Mouse (Mus musculus): ENCODE data around the gene Vax2. TPM values are rescaled to one million over a fixed set of nuclear protein-coding genes. Genes with fewer than 3 reads are reported as not detected.

Vax2 gene
- polyA plus RNA-seq, 1 experiment from 2014 or later, result not detected

- WGBS, result 61% methylated on average over 8 of the region's 9 CpGs
- no peak for ATAC-seq (ENCODE audit: insufficient read depth, low FRiP score, low read depth)
Measured at GRCm38 (mm10) chr6:83774126-83774525, 63.1 kb downstream of the Vax2 start.

DNA sequence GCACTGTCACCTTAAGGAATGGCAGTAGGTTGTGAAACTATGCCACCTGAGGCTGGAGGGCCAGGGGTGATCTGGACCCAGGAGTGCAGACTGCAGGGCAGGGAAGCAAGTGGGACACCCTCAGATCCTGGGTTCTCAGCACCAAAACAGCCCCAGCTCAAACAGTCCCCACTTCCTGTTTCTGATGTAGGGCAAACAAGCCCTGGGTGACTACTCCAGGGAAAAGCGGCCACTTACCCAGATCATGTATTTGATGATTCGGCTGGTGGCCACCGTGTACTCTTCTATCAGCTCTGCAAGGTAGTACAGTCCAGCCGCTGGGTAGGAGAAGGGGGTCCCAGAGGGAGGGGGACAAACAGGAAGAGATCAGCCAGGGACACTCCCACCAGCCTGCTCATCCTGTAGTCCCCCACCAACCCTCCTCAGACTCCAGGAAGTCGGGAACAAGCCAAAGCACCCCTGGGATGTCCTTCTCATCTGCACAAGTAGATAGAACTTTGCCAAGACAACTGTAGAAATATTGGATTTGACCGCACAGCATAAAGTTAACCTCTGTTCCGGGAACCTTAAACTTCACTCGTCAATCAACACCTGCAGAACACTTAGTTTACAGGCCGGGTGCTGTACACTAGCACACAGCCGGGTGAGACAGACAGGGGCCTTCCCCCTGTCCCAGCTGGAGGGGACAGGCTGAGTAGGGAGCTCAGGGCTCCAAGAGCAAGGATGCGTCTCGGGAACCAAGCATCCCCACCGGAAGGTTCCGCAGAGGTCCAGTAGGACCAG lies 63.9 kb downstream of the Vax2 start:
- peaks cover 17% of the 10 kb centered on the region for H3K4me1 ChIP-seq
- H3K27me3 ChIP-seq (replicated peaks), result no peaks in the 10 kb centered on the region
- H3K36me3 ChIP-seq, result peaks cover 19% of the 10 kb centered on the region
- H3K27ac ChIP-seq, result peak overlapping the region; percentile 93
- ATAC-seq (ENCODE audit: insufficient read depth, low FRiP score, low read depth), result peak; percentile 16; the same call in 1 of the 2 replicates
- H3K4me2 ChIP-seq, result peak overlapping the region; percentile 84
- H3K4me3 ChIP-seq (replicated peaks), result peak overlapping the region; percentile 93
- peak overlapping the region; percentile 83 for H3K9ac ChIP-seq
- WGBS, result 1% methylated on average over 14 of the region's 14 CpGs
- H3K9me3 ChIP-seq, result no peaks in the 10 kb centered on the region

More at GRCm38 (mm10) chr6:83774126-83774525, 63.1 kb downstream of the Vax2 start:
- no peaks in the 10 kb centered on the region for H3K9me3 ChIP-seq
- H3K4me1 ChIP-seq, result peaks cover 17% of the 10 kb centered on the region
- no peak overlapping the region for H3K27ac ChIP-seq
- H3K27me3 ChIP-seq (replicated peaks), result no peaks in the 10 kb centered on the region
- H3K4me2 ChIP-seq, result peak overlapping the region; percentile 84
- peaks cover 26% of the 10 kb centered on the region for H3K36me3 ChIP-seq
- peak overlapping the region; percentile 93 for H3K4me3 ChIP-seq (replicated peaks)
- no peak overlapping the region for H3K9ac ChIP-seq

- H3K36me3 ChIP-seq, result peaks cover 14% of the 10 kb centered on the region; the same call in 1 of the 2 replicates
- under 1% methylated on average over 45 of the region's 45 CpGs for WGBS
- peak; percentile 93 for ATAC-seq (ENCODE audit: insufficient read depth, low FRiP score, low read depth)
Measured at GRCm38 (mm10) chr6:83775638-83776293, 64.7 kb downstream of the Vax2 start, which contains the start of gene Tex261. Tex261 (minus strand) TSS chr6:83775813.

GRCm38 (mm10) chr6:83778306-83778705 lies 67.2 kb downstream of the Vax2 start:
- H3K9ac ChIP-seq, result no peak overlapping the region

More at GRCm38 (mm10) chr6:83775638-83776293, 64.7 kb downstream of the Vax2 start, which contains the start of gene Tex261:
- H3K4me2 ChIP-seq, result peak within 1 kb of the TSS; percentile 84
- peak within 1 kb of the TSS; percentile 93 for H3K4me3 ChIP-seq (replicated peaks)
- H3K9ac ChIP-seq, result peak within 1 kb of the TSS; percentile 83
- H3K27me3 ChIP-seq (replicated peaks), result no peaks in the 10 kb centered on the region
- H3K27ac ChIP-seq, result peak within 1 kb of the TSS; percentile 93
- H3K9me3 ChIP-seq, result no peaks in the 10 kb centered on the region
- H3K4me1 ChIP-seq, result peaks cover 17% of the 10 kb centered on the region

GRCm38 (mm10) chr6:83779026-83779425 lies 68.0 kb downstream of the Vax2 start:
- H3K36me3 ChIP-seq, result no peaks in the 10 kb centered on the region
- no peak overlapping the region for H3K4me2 ChIP-seq
- H3K4me1 ChIP-seq, result peaks cover 10% of the 10 kb centered on the region; the same call in 1 of the 2 replicates
- no peak overlapping the region for H3K27ac ChIP-seq
- H3K9me3 ChIP-seq, result no peaks in the 10 kb centered on the region
- WGBS, result 7% methylated on average over 5 of the region's 5 CpGs
- no peak overlapping the region for H3K4me3 ChIP-seq (replicated peaks)
- no peak for ATAC-seq (ENCODE audit: insufficient read depth, low FRiP score, low read depth)
- no peaks in the 10 kb centered on the region for H3K27me3 ChIP-seq (replicated peaks)
- H3K9ac ChIP-seq, result no peak overlapping the region

More at GRCm38 (mm10) chr6:83778306-83778705, 67.2 kb downstream of the Vax2 start:
- Histone ChIP-seq H3K4me2 (no peak overlapping the region), H3K27me3 (replicated peaks) (no peaks in the 10 kb centered on the region), H3K9me3 (no peaks in the 10 kb centered on the region), H3K36me3 (peaks cover 5% of the 10 kb centered on the region; the same call in 1 of the 2 replicates), H3K27ac (no peak overlapping the region), H3K4me3 (replicated peaks) (no peak overlapping the region), H3K4me1 (peaks cover 16% of the 10 kb centered on the region)
- no peak for ATAC-seq (ENCODE audit: insufficient read depth, low FRiP score, low read depth)
- WGBS, result 74% methylated on average over 7 of the region's 7 CpGs

DNA sequence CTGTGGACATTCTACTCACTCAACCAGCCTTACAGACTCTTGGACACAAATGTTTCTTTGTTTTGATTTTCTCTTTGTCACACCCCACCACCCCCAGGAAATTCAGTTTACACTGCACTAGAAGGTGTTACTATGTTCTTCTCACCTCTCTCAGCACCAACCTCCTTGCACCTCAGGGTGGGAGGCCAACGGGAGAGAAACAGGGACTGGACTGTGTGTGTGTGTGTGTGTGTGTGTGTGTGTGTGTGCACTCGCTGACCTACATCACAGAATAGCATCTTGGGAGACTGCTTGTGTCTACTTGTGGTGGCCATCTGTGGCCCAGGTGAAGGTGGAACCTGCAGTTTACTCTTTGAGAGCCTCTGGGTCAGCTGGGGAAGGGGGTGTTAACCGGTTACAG lies 75.4 kb downstream of the Vax2 start:
- Histone ChIP-seq H3K36me3 (no peaks in the 10 kb centered on the region), H3K27ac (no peak overlapping the region), H3K4me3 (replicated peaks) (no peak overlapping the region), H3K9ac (no peak overlapping the region), H3K27me3 (replicated peaks) (no peaks in the 10 kb centered on the region), H3K4me2 (no peak overlapping the region), H3K9me3 (no peaks in the 10 kb centered on the region), H3K4me1 (no peaks in the 10 kb centered on the region)
- no peak for ATAC-seq (ENCODE audit: insufficient read depth, low FRiP score, low read depth)
- 65% methylated on average over 3 of the region's 3 CpGs for WGBS

Other genes starting within 250 kb of the Vax2 start
- 74.3 and 76.2 TPM in 2 replicates for gene Dguok, start 204.3 kb upstream of the Vax2 start, polyA plus RNA-seq (2015; fragmentation: Nextera tagmentation; extraction: Ambion mirVana)
- 1,291 and 1,344 TPM in 2 replicates for gene Actg2, start 175.0 kb upstream of the Vax2 start, polyA plus RNA-seq (2015; fragmentation: Nextera tagmentation; extraction: Ambion mirVana)
- 23.2 and 24.7 TPM in 2 replicates for gene Stambp, start 138.5 kb upstream of the Vax2 start, polyA plus RNA-seq (2015; fragmentation: Nextera tagmentation; extraction: Ambion mirVana)
- gene Clec4f, start 55.1 kb upstream of the Vax2 start, polyA plus RNA-seq (2015; fragmentation: Nextera tagmentation; extraction: Ambion mirVana), result 0.24 TPM in 1 of 2 replicates, not detected in the other
- gene Cd207, start 33.4 kb upstream of the Vax2 start, polyA plus RNA-seq (2015; fragmentation: Nextera tagmentation; extraction: Ambion mirVana), result 0.08 TPM in 1 of 2 replicates, not detected in the other
- gene Atp6v1b1, start 31.7 kb downstream of the Vax2 start, polyA plus RNA-seq (2015; fragmentation: Nextera tagmentation; extraction: Ambion mirVana), result 0.08 TPM in 1 of 2 replicates, not detected in the other
- not detected in 2 replicates for gene Ankrd53, start 51.4 kb downstream of the Vax2 start, polyA plus RNA-seq (2015; fragmentation: Nextera tagmentation; extraction: Ambion mirVana)
- 84.0 and 86.2 TPM in 2 replicates for gene Tex261, start 64.5 kb downstream of the Vax2 start, polyA plus RNA-seq (2015; fragmentation: Nextera tagmentation; extraction: Ambion mirVana)
- 64.3 and 69.0 TPM in 2 replicates for gene Nagk, start 83.7 kb downstream of the Vax2 start, polyA plus RNA-seq (2015; fragmentation: Nextera tagmentation; extraction: Ambion mirVana)
- gene Paip2b, start 120.5 kb downstream of the Vax2 start, polyA plus RNA-seq (2015; fragmentation: Nextera tagmentation; extraction: Ambion mirVana), result 19.8 and 20.3 TPM in 2 replicates
- gene Zfp638, start 155.8 kb downstream of the Vax2 start, polyA plus RNA-seq (2015; fragmentation: Nextera tagmentation; extraction: Ambion mirVana), result 45.2 and 54.1 TPM in 2 replicates